Mouse (Mus musculus): ENCODE measurements around the gene Brca1.

DNA sequence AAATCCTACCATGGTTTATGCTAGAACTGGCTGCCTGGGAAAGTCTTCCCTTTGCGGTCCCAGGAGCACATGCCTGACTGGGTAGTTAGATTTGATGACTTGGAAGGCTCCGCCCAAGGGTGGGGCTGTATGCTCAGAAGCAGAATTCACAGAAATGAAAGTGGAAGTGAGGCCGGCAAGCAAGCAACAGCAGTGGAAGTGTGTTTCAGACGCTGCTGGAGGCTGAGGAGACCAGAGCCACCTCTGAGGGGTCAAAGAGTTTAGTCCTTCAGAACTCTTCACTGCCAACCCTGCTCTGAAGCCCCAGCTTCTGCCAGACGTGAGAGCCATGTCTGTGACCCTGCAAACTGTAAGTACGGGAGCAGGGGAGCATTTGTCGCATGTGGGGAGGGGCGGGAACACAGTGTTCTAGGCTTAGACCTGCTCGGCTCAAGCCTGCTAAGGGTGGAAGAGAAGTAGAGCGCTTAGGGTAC lies 103.4 kb downstream of the Brca1 start, which contains the start of gene Ifi35:
- TF ChIP-seq CTCF (IDR thresholded peaks at IDR 0.05) (0 out of 2 replicates have a peak, but pooled peaks have one; percentile 6), EP300 (IDR thresholded peaks at IDR 0.05) (peak; percentile 40; the same call in 1 of the 2 replicates)

Measured in lung, postnatal 0 days (tissue).